Mouse (Mus musculus) WW6 (cell line): ENCODE data around the gene Gm3625.
"Not testable (repeated sequence)": the region's sequence is repeated elsewhere in the genome, so short reads cannot be mapped to it uniquely, and the experiment has no call there.

Experiments
- DNase-seq: peaks from one replicate; pipeline ENCODE4 v3.0.0-alpha.2; 2013; ENCODE audit warnings: low read depth, low spot score

The Gm3625 gene

GRCm38 (mm10) chr12:4555451-4555850, 37.3 kb downstream of the Gm3625 start:
- no peak for DNase-seq

- DNase-seq: not testable (repeated sequence)
Measured at GRCm38 (mm10) chr12:4553704-4554103, 39.0 kb downstream of the Gm3625 start.

- DNase-seq: peak; percentile 73
Measured at GRCm38 (mm10) chr12:4548053-4549013, 44.4 kb downstream of the Gm3625 start.

GRCm38 (mm10) chr12:4547557-4547956, 45.2 kb downstream of the Gm3625 start:
- DNase-seq: no peak

- no peak for DNase-seq
Measured at GRCm38 (mm10) chr12:4546491-4546890, 46.2 kb downstream of the Gm3625 start.

- no peak for DNase-seq
Measured at GRCm38 (mm10) chr12:4545425-4545824, 47.3 kb downstream of the Gm3625 start.

GRCm38 (mm10) chr12:4544400-4544919, 48.3 kb downstream of the Gm3625 start:
- DNase-seq: no peak
